Mouse (Mus musculus): ENCODE measurements at regions not wholly inside any gene's neighbourhood (a gene's known extent, or its start where the extent isn't known, plus 50 kb on each side); places are given as distances from the start of the nearest gene placed in this dataset.

DNA sequence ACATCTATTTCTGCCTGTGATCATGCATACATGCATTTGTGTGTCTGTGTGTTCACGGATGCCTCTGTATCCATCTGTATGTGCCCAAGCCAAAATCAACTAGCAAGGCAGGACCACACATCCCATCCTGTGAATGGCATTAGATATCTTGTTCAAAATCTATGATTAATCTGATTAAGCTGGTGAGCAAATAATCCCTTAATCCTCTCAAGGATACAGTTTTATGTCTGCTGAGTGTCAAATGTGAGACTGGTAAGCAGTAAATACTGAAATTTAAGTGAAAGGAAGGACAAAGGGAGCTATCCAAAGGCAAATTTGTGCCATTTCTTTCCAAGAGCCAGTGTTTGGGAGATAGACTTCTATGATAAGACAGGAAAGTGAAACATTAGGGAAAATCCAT, 683.4 kb downstream of the Cypt12 start:
- Histone ChIP-seq H3K4me3 (ENCODE audit: low read depth, low read length) (no peak overlapping the region), H3K9me3 (ENCODE audit: control insufficient read depth, low read length) (no peaks in the 10 kb centered on the region), H3K4me1 (replicated peaks; ENCODE audit: control insufficient read depth, insufficient read depth, low read length) (no peaks in the 10 kb centered on the region), H3K27me3 (ENCODE audit: control insufficient read depth, insufficient read depth, low read length) (no peaks in the 10 kb centered on the region), H3K9ac (ENCODE audit: low read depth, low read length) (no peak overlapping the region), H3K27ac (ENCODE audit: low read depth, low read length) (no peak overlapping the region), H3K36me3 (ENCODE audit: control insufficient read depth, insufficient read depth, low read length) (no peaks in the 10 kb centered on the region), H3K4me2 (replicated peaks; ENCODE audit: low read depth, low read length) (no peak overlapping the region)
- 94% methylated on average over 1 of the region's 1 CpGs for WGBS
- ATAC-seq (ENCODE audit: low FRiP score), result no peak
- DNase-seq (ENCODE audit: low spot score), result no peak

GRCm38 (mm10) chr3:18634855-18635254, 686.6 kb downstream of the Cypt12 start:
- no peak for ATAC-seq (ENCODE audit: low FRiP score)

DNA sequence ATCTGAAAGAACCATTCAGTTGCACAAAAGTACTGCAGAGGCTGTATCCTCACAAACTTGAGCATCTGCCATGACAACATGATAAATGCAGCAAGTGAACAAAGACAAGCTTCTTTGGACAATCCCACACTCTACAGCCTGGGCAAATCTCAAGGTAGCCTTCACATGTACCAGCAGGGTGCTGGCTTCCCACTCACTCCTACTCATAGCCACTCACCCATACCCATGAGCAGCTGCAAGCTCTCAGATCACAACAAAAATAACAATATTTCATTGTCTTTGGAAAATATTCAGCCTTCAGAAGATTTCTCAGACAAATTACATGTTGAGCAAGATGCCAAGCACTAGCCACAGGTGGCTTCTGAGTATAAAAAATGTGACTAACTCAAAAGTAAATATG, 689.3 kb downstream of the Cypt12 start:
- ATAC-seq (ENCODE audit: low FRiP score) (no peak), DNase-seq (ENCODE audit: low spot score) (no peak)
- Histone ChIP-seq H3K9me3 (ENCODE audit: control insufficient read depth, low read length) (no peaks in the 10 kb centered on the region), H3K4me1 (replicated peaks; ENCODE audit: control insufficient read depth, insufficient read depth, low read length) (no peaks in the 10 kb centered on the region), H3K4me2 (replicated peaks; ENCODE audit: low read depth, low read length) (no peak overlapping the region), H3K36me3 (ENCODE audit: control insufficient read depth, insufficient read depth, low read length) (no peaks in the 10 kb centered on the region), H3K4me3 (ENCODE audit: low read depth, low read length) (no peak overlapping the region), H3K9ac (ENCODE audit: low read depth, low read length) (no peak overlapping the region), H3K27ac (ENCODE audit: low read depth, low read length) (no peak overlapping the region), H3K27me3 (ENCODE audit: control insufficient read depth, insufficient read depth, low read length) (no peaks in the 10 kb centered on the region)

More at GRCm38 (mm10) chr3:18634855-18635254, 686.6 kb downstream of the Cypt12 start:
- Histone ChIP-seq H3K4me2 (replicated peaks; ENCODE audit: low read depth, low read length) (no peak overlapping the region), H3K4me3 (ENCODE audit: low read depth, low read length) (no peak overlapping the region), H3K9ac (ENCODE audit: low read depth, low read length) (no peak overlapping the region), H3K9me3 (ENCODE audit: control insufficient read depth, low read length) (no peaks in the 10 kb centered on the region), H3K36me3 (ENCODE audit: control insufficient read depth, insufficient read depth, low read length) (no peaks in the 10 kb centered on the region), H3K27me3 (ENCODE audit: control insufficient read depth, insufficient read depth, low read length) (no peaks in the 10 kb centered on the region), H3K4me1 (replicated peaks; ENCODE audit: control insufficient read depth, insufficient read depth, low read length) (no peaks in the 10 kb centered on the region), H3K27ac (ENCODE audit: low read depth, low read length) (no peak overlapping the region)
- DNase-seq (ENCODE audit: low spot score), result no peak

- DNase-seq (ENCODE audit: low spot score) (no peak), ATAC-seq (ENCODE audit: low FRiP score) (no peak)
- Histone ChIP-seq H3K9me3 (ENCODE audit: control insufficient read depth, low read length) (no peaks in the 10 kb centered on the region), H3K4me2 (replicated peaks; ENCODE audit: low read depth, low read length) (no peak overlapping the region), H3K27ac (ENCODE audit: low read depth, low read length) (no peak overlapping the region), H3K9ac (ENCODE audit: low read depth, low read length) (no peak overlapping the region), H3K4me1 (replicated peaks; ENCODE audit: control insufficient read depth, insufficient read depth, low read length) (no peaks in the 10 kb centered on the region), H3K36me3 (ENCODE audit: control insufficient read depth, insufficient read depth, low read length) (no peaks in the 10 kb centered on the region), H3K4me3 (ENCODE audit: low read depth, low read length) (no peak overlapping the region), H3K27me3 (ENCODE audit: control insufficient read depth, insufficient read depth, low read length) (no peaks in the 10 kb centered on the region)
- WGBS, result 88% methylated on average over 5 of the region's 5 CpGs
These were observed 692.1 kb downstream of the Cypt12 start for GRCm38 (mm10) chr3:18640286-18640685.

GRCm38 (mm10) chr3:18641688-18642087, 693.5 kb downstream of the Cypt12 start:
- H3K4me3 ChIP-seq (ENCODE audit: low read depth, low read length), result no peak overlapping the region
- H3K4me1 ChIP-seq (replicated peaks; ENCODE audit: control insufficient read depth, insufficient read depth, low read length), result no peaks in the 10 kb centered on the region
- no peak overlapping the region for H3K27ac ChIP-seq (ENCODE audit: low read depth, low read length)
- WGBS, result 89% methylated on average over 1 of the region's 1 CpGs
- H3K36me3 ChIP-seq (ENCODE audit: control insufficient read depth, insufficient read depth, low read length), result no peaks in the 10 kb centered on the region
- H3K9ac ChIP-seq (ENCODE audit: low read depth, low read length), result no peak overlapping the region
- H3K9me3 ChIP-seq (ENCODE audit: control insufficient read depth, low read length), result no peaks in the 10 kb centered on the region
- DNase-seq (ENCODE audit: low spot score), result no peak
- H3K4me2 ChIP-seq (replicated peaks; ENCODE audit: low read depth, low read length), result no peak overlapping the region
- no peaks in the 10 kb centered on the region for H3K27me3 ChIP-seq (ENCODE audit: control insufficient read depth, insufficient read depth, low read length)
- ATAC-seq (ENCODE audit: low FRiP score), result no peak

GRCm38 (mm10) chr3:18643408-18644035, 695.3 kb downstream of the Cypt12 start:
- no peak overlapping the region for H3K27ac ChIP-seq (ENCODE audit: low read depth, low read length)
- H3K36me3 ChIP-seq (ENCODE audit: control insufficient read depth, insufficient read depth, low read length), result no peaks in the 10 kb centered on the region
- no peak overlapping the region for H3K4me3 ChIP-seq (ENCODE audit: low read depth, low read length)
- DNase-seq (ENCODE audit: low spot score), result no peak
- H3K4me2 ChIP-seq (replicated peaks; ENCODE audit: low read depth, low read length), result no peak overlapping the region
- no peak for ATAC-seq (ENCODE audit: low FRiP score)
- H3K9ac ChIP-seq (ENCODE audit: low read depth, low read length), result no peak overlapping the region
- no peaks in the 10 kb centered on the region for H3K27me3 ChIP-seq (ENCODE audit: control insufficient read depth, insufficient read depth, low read length)
- H3K4me1 ChIP-seq (replicated peaks; ENCODE audit: control insufficient read depth, insufficient read depth, low read length), result no peaks in the 10 kb centered on the region
- WGBS, result 74% methylated on average over 4 of the region's 4 CpGs
- no peaks in the 10 kb centered on the region for H3K9me3 ChIP-seq (ENCODE audit: control insufficient read depth, low read length)

DNA sequence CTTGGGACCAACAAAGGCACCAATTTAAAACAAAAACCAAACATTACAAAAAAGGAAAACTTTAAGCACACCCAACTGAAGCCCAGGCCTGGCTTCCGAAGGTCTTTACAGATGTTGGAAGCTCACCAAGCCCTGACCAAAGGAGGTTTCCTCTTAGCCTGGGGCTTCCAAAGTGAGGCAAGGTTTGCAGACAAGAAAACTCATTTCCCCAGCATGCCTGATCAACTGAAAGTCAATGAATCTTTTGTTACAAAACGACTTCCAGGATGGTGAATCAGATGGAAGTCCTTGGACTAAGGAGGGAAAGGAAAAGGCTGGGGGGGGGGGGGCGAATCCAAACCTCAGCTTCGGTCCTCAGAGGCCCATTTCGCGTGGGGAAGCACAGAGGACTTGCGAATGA, 697.3 kb downstream of the Cypt12 start:
- H3K27me3 ChIP-seq (ENCODE audit: control insufficient read depth, insufficient read depth, low read length), result no peaks in the 10 kb centered on the region
- H3K9ac ChIP-seq (ENCODE audit: low read depth, low read length), result no peak overlapping the region
- DNase-seq (ENCODE audit: low spot score), result no peak
- no peak overlapping the region for H3K4me2 ChIP-seq (replicated peaks; ENCODE audit: low read depth, low read length)
- ATAC-seq (ENCODE audit: low FRiP score), result no peak
- no peak overlapping the region for H3K27ac ChIP-seq (ENCODE audit: low read depth, low read length)
- H3K9me3 ChIP-seq (ENCODE audit: control insufficient read depth, low read length), result no peaks in the 10 kb centered on the region
- H3K4me3 ChIP-seq (ENCODE audit: low read depth, low read length), result no peak overlapping the region
- no peaks in the 10 kb centered on the region for H3K36me3 ChIP-seq (ENCODE audit: control insufficient read depth, insufficient read depth, low read length)
- WGBS, result 76% methylated on average over 7 of the region's 7 CpGs
- no peaks in the 10 kb centered on the region for H3K4me1 ChIP-seq (replicated peaks; ENCODE audit: control insufficient read depth, insufficient read depth, low read length)

DNA sequence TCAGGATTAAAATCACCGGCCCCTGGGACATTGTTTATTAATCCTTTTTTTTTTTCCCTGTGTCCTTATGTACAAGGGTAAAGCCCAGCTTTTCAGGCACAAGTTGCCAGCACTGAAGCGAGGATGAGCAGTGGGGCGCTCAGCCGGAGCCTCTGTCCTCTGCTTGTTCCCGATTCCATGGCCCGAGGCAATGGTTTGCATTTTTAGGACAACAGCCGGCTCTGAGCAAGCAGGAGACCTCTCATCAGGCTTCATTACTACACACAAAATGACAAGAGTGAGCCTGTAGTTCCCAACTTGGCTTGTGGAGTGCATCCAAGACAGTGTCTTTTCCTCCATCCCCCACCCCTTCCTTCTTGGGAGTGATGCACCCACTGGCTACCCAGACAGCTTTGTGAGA, 697.7 kb downstream of the Cypt12 start:
- Histone ChIP-seq H3K9me3 (ENCODE audit: control insufficient read depth, low read length) (no peaks in the 10 kb centered on the region), H3K4me3 (ENCODE audit: low read depth, low read length) (no peak overlapping the region), H3K4me2 (replicated peaks; ENCODE audit: low read depth, low read length) (no peak overlapping the region), H3K27ac (ENCODE audit: low read depth, low read length) (no peak overlapping the region), H3K4me1 (replicated peaks; ENCODE audit: control insufficient read depth, insufficient read depth, low read length) (no peaks in the 10 kb centered on the region), H3K36me3 (ENCODE audit: control insufficient read depth, insufficient read depth, low read length) (no peaks in the 10 kb centered on the region), H3K27me3 (ENCODE audit: control insufficient read depth, insufficient read depth, low read length) (no peaks in the 10 kb centered on the region), H3K9ac (ENCODE audit: low read depth, low read length) (no peak overlapping the region)
- 67% methylated on average over 7 of the region's 7 CpGs for WGBS
- ATAC-seq (ENCODE audit: low FRiP score), result no peak
- DNase-seq (ENCODE audit: low spot score), result no peak

DNA sequence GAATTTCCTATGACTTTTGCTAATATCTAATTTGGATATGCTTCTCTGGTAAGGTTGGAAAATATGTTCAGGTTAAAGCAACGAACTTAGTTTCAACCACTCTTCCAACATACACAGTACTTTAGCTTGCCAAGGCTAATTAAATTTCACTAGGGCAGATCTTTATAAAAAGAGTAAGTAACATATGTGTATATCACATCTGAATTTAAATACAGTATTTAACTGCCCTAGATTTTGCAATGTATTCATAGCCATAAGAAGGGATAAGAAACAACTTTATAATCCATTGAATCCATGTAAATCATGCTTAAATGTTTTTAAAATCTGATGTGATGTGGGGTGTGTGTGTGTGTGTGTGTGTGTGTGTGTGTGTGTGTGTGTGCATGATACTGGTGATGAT, 705.3 kb downstream of the Cypt12 start:
- Histone ChIP-seq H3K4me3 (ENCODE audit: low read depth, low read length) (no peak overlapping the region), H3K4me1 (replicated peaks; ENCODE audit: control insufficient read depth, insufficient read depth, low read length) (no peaks in the 10 kb centered on the region), H3K9ac (ENCODE audit: low read depth, low read length) (no peak overlapping the region), H3K9me3 (ENCODE audit: control insufficient read depth, low read length) (no peaks in the 10 kb centered on the region), H3K4me2 (replicated peaks; ENCODE audit: low read depth, low read length) (no peak overlapping the region), H3K27ac (ENCODE audit: low read depth, low read length) (no peak overlapping the region), H3K36me3 (ENCODE audit: control insufficient read depth, insufficient read depth, low read length) (no peaks in the 10 kb centered on the region), H3K27me3 (ENCODE audit: control insufficient read depth, insufficient read depth, low read length) (no peaks in the 10 kb centered on the region)
- 91% methylated on average over 1 of the region's 1 CpGs for WGBS
- DNase-seq (ENCODE audit: low spot score), result no peak
- no peak for ATAC-seq (ENCODE audit: low FRiP score)

Measured in hindbrain, embryonic 11.5 days (tissue).